Mouse (Mus musculus) kidney, embryonic 14.5 days (tissue): ENCODE measurements around the gene Zic1. TPM values are rescaled to one million over a fixed set of nuclear protein-coding genes. Genes with fewer than 3 reads are reported as not detected.

ENCODE experiments used
- ATAC-seq: fragments of 200-750 bp; cut with Nextera tagmentation; 2 replicates; pipeline ENCODE4 v1.8.0; 2017; ENCODE audit warnings: moderate number of reproducible peaks, mild to moderate bottlenecking, moderate TSS enrichment, moderate library complexity; ENCODE audit not compliant: low FRiP score, low TSS enrichment
- H3K27ac ChIP-seq: fragments of 300-500 bp; sonication (generic); 2 replicates; pipeline ENCODE4 v1.5.1; 2014; ENCODE audit warnings: low read depth, mild to moderate bottlenecking, low read length, moderate library complexity, mixed read lengths
- H3K27me3 ChIP-seq: fragments of 300-500 bp; sonication (generic); 2 replicates; pipeline ENCODE4 v1.6.1; 2014; ENCODE audit warnings: mild to moderate bottlenecking, low read length; ENCODE audit not compliant: control insufficient read depth, insufficient read depth
- H3K36me3 ChIP-seq: fragments of 300-500 bp; sonication (generic); 2 replicates; pipeline ENCODE4 v1.6.1; 2014; ENCODE audit warnings: low read length, mixed read lengths; ENCODE audit not compliant: control insufficient read depth, insufficient read depth
- H3K4me1 ChIP-seq: fragments of 300-500 bp; sonication (generic); 2 replicates; pipeline ENCODE4 v1.6.1; 2014; ENCODE audit warnings: low read length, mixed read lengths; ENCODE audit not compliant: control insufficient read depth, insufficient read depth
- H3K4me2 ChIP-seq: fragments of 300-500 bp; sonication (generic); replicated peaks from 2 replicates; pipeline ENCODE4 v1.6.1; 2014; ENCODE audit warnings: low read depth, mild to moderate bottlenecking, low read length
- H3K4me3 ChIP-seq: fragments of 300-500 bp; sonication (generic); 2 replicates; pipeline ENCODE4 v1.5.1; 2014; ENCODE audit warnings: mild to moderate bottlenecking, low read length
- H3K9ac ChIP-seq: fragments of 300-500 bp; sonication (generic); 2 replicates; pipeline ENCODE4 v1.6.1; 2014; ENCODE audit warnings: low read depth, mild to moderate bottlenecking, low read length, moderate library complexity
- H3K9me3 ChIP-seq: fragments of 300-500 bp; sonication (generic); 2 replicates; pipeline ENCODE4 v1.6.1; 2016; ENCODE audit warnings: low read length; ENCODE audit not compliant: control insufficient read depth
- WGBS: fragments of 180-500 bp; shearing (Covaris S2); extraction: QIAGEN DNeasy Blood & Tissue Kit; methylation state at CpG from one replicate; pipeline ENCODE4 v1.1.7; 2014; 5-methylcytosine and 5-hydroxymethylcytosine counted together
- polyA plus RNA-seq: library from polyadenylated mRNA; unstranded; fragments of >200 nt; fragmentation: Nextera tagmentation; extraction: Ambion mirVana; gene quantifications from 2 replicates; pipeline ENCODE4 v1.2.1, GENCODE M21; 2014

Gene Zic1
- polyA plus RNA-seq, 1 experiment from 2014 or later = 0.04 TPM

DNA sequence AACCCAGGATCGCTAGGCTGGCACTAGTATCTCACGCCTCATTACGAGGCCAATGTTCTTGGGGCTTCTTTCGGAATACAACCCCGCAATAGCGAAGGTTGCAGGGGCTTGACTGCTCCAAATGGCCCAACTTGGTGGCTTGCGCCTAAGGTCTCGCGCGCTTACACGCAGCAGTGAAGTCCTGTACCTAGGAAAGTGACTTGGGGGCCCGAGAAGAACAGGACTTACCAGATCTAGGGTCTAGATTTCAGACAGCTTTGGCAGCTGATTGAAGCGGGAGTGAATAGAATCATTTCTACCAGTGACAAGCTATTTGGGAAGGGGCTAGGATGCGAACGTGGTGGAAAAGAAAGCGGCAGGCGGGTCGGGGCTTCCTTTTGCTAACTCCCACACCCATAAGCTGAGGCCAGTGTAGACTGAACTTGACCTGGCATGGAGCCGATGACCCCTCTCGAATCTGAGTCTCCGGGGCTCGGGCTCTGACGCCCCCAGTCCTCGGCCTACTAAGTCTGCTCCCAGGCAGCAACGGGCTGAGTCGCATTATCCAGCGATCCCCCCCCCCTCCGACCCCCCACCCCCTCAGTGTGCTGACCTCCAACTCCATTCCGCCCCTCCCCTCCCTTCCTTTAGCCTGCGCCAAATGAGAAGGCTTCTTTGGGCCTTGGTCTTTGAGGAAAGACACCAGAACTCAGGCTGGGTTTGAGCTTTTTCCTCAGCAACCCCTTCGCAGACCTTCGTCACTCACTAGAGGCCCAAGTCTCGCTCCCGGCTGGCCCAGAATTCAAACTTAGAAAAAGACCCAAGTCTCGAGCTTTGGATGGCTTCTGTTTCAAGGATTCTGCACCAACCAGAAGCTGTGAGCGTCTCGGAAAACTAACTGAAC lies 11.8 kb downstream of the Zic1 start:
- H3K36me3 ChIP-seq = no peaks in the 10 kb centered on the region
- H3K4me1 ChIP-seq = peaks cover 5% of the 10 kb centered on the region; the same call in 1 of the 2 replicates
- no peak overlapping the region for H3K4me3 ChIP-seq
- H3K9ac ChIP-seq = no peak overlapping the region
- 3% methylated on average over 36 of the region's 37 CpGs for WGBS
- no peak for ATAC-seq
- peaks cover 89% of the 10 kb centered on the region for H3K27me3 ChIP-seq
- no peak overlapping the region for H3K27ac ChIP-seq
- H3K4me2 ChIP-seq = no peak overlapping the region
- H3K9me3 ChIP-seq = no peaks in the 10 kb centered on the region

DNA sequence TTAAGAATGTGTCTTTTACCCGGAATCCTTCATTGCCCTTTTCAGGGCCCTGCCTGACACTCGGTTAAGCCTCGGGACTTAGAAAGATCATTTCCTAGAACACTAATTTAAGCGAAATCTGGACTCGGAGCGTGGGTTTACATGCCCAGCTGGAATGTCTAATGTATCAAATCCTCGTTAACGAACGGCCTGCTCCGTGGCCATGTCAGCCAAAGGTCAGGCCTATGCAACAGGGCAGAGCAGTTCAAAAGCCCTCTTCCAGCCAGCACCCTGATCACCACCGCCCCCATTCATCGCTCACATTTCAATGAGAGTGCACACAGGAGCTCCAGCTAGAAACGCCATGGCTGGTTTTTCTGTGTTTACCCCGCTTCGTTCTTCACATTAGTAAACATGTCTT lies 12.8 kb downstream of the Zic1 start:
- ATAC-seq = no peak
- no peak overlapping the region for H3K27ac ChIP-seq
- under 1% methylated on average over 15 of the region's 15 CpGs for WGBS
- no peak overlapping the region for H3K4me2 ChIP-seq
- no peak overlapping the region for H3K9ac ChIP-seq
- H3K36me3 ChIP-seq = no peaks in the 10 kb centered on the region
- H3K27me3 ChIP-seq = peaks cover 83% of the 10 kb centered on the region
- H3K9me3 ChIP-seq = no peaks in the 10 kb centered on the region
- no peak overlapping the region for H3K4me3 ChIP-seq
- peaks cover 5% of the 10 kb centered on the region; the same call in 1 of the 2 replicates for H3K4me1 ChIP-seq

DNA sequence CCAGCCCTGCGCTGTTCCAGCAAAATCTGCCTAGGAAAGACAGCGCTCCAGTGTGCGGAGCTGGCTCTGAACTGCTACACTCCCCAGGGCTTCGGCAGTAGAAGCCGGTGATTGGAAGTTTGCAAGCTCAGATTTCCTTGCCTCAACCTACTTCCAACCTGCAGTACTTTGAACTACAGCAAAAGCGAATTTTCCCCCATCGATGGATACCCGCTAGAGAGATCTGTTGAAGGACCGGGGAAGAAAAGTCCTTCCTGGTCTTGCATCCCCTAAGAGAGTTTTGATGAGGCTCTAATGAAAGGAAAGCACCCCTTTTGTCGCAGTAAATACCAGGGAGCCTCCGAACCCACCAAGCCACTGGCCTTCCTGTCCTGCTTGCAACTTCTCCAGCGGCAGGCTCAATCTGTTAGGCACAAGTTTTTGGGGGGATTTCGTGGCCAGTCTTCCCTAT lies 13.6 kb downstream of the Zic1 start:
- H3K9me3 ChIP-seq = no peaks in the 10 kb centered on the region
- H3K9ac ChIP-seq = no peak overlapping the region
- H3K27me3 ChIP-seq = peaks cover 82% of the 10 kb centered on the region
- H3K4me2 ChIP-seq = no peak overlapping the region
- WGBS = under 1% methylated on average over 13 of the region's 13 CpGs
- ATAC-seq = no peak
- H3K4me3 ChIP-seq = no peak overlapping the region
- H3K36me3 ChIP-seq = no peaks in the 10 kb centered on the region
- H3K4me1 ChIP-seq = peaks cover 5% of the 10 kb centered on the region; the same call in 1 of the 2 replicates
- no peak overlapping the region for H3K27ac ChIP-seq

DNA sequence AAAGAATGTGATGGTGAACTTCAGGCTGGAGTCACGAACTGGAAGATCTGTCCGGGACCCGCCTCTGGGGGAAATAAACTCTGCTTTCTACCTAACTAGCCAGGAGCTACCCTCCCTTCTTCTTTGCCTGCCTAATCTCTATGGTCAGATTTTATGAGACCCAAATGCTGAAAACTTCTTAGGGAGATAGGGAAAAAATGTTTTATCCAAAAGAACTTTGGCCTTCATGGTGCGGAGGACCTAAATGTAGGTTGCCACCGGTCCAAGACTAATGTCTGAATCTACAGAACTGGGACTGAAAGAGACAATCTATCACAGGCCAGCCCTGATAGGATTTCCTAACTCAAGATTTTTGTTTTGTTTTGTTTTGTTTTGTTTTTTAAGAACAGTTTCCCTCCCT lies 14.2 kb downstream of the Zic1 start:
- 6% methylated on average over 5 of the region's 5 CpGs for WGBS
- no peaks in the 10 kb centered on the region for H3K36me3 ChIP-seq

DNA sequence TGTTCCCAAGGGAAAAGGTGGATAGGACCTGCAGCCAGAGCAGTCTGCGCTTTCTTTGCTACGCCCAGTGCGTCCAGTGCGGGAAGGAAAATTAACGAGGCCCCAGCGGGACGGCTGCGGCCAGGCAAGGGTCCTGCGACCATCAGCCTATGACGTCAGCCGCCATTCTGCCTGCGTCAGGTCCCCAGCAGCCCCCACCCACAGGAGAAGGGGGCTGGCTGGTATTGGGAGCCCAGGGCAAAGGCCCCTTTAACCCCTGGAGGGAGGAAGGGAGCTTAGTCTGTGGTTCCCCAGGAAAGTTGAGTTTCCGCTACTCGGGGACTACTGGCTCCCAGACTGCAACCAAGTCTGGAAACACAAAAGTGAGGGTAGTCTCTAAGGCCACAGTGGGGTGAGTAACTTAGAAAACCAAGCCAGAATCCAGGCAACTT lies 14.7 kb downstream of the Zic1 start:
- no peak for ATAC-seq
- peaks cover 4% of the 10 kb centered on the region; the same call in 1 of the 2 replicates for H3K4me1 ChIP-seq
- H3K9ac ChIP-seq = no peak overlapping the region
- no peak overlapping the region for H3K27ac ChIP-seq
- no peaks in the 10 kb centered on the region for H3K36me3 ChIP-seq
- no peak overlapping the region for H3K4me2 ChIP-seq
- no peaks in the 10 kb centered on the region for H3K9me3 ChIP-seq
- under 1% methylated on average over 14 of the region's 14 CpGs for WGBS
- H3K27me3 ChIP-seq = peaks cover 74% of the 10 kb centered on the region
- H3K4me3 ChIP-seq = no peak overlapping the region

More for the DNA sequence above, 14.2 kb downstream of the Zic1 start:
- H3K4me2 ChIP-seq = no peak overlapping the region
- H3K9ac ChIP-seq = no peak overlapping the region
- peaks cover 5% of the 10 kb centered on the region; the same call in 1 of the 2 replicates for H3K4me1 ChIP-seq
- H3K4me3 ChIP-seq = no peak overlapping the region
- peaks cover 79% of the 10 kb centered on the region for H3K27me3 ChIP-seq
- no peak for ATAC-seq
- H3K27ac ChIP-seq = no peak overlapping the region
- no peaks in the 10 kb centered on the region for H3K9me3 ChIP-seq

DNA sequence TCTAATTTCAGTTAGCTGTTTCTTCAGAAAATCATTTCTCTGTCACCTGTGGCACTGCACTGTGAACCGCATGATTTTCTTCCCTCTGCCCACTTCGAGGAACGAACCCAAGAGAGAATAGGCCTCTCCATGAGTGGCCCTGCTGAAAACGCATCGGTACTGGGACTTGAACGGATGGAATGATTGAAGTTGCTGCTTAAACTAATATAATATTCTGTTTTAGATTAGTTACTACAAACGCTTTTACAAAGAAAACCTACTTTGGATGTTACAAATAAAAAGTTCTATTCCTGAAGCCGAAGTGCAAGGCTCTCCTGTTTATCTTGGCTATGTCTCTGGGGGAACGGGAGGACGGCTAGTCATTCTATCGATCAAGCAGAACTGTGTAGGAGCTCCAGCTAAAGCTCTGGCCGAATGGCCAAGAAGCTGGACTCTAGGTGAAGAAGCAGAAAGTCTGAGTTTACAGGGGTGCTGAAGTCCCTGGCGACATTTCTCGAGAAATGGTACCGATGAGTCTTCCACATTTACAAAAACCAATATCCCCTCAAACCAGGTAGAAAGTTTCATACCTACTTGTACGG lies 15.3 kb downstream of the Zic1 start:
- Histone ChIP-seq H3K4me3 (no peak overlapping the region), H3K4me1 (no peaks in the 10 kb centered on the region), H3K9ac (no peak overlapping the region), H3K27ac (no peak overlapping the region), H3K4me2 (no peak overlapping the region), H3K36me3 (no peaks in the 10 kb centered on the region), H3K9me3 (no peaks in the 10 kb centered on the region), H3K27me3 (peaks cover 68% of the 10 kb centered on the region)
- ATAC-seq = no peak
- under 1% methylated on average over 16 of the region's 16 CpGs for WGBS

DNA sequence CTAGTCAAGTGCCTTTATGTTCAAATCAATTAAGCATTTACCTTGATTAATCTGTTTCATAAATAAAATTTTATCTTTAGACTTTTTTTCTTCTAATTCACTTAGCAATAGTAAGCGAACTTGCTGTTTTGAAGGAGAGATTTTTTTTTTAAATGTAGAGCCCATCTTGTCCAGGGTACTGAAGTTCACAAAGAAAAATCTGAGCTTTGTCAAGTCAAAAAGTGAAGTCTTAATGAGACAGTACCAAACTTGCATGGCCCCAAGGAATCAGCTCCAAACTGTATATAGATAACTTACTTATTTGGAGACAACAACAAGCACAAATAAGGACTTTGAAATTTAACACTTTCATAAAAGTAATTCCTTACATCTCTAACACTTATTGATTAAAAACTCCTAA lies 16.9 kb downstream of the Zic1 start:
- peaks cover 53% of the 10 kb centered on the region for H3K27me3 ChIP-seq
- no peak overlapping the region for H3K27ac ChIP-seq

DNA sequence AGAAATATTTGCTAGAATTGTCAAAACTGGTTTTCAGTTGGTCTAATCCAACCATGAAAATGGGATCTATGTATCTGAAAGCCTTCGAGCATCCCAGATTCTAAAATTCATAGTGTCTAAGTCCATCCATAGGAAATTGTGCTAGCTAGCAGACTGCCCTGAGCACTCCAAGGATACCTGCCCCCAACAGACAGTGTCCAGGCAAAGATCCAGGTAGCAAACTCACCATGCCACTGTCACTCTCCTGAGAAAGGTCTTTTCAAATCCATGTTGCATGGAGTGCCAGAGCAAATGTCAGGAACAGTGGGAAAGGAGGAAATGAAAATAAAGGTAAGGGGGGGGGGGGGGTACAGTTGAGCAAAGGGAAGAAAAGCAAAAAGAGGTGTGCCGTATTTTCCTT lies 18.0 kb downstream of the Zic1 start:
- Histone ChIP-seq H3K27ac (no peak overlapping the region), H3K36me3 (no peaks in the 10 kb centered on the region), H3K27me3 (peaks cover 43% of the 10 kb centered on the region), H3K4me1 (no peaks in the 10 kb centered on the region), H3K4me2 (no peak overlapping the region), H3K9me3 (no peaks in the 10 kb centered on the region), H3K4me3 (no peak overlapping the region), H3K9ac (no peak overlapping the region)
- ATAC-seq = no peak
- whole genome bisulfite sequencing = 74% methylated on average over 2 of the region's 2 CpGs

More for the DNA sequence above, 16.9 kb downstream of the Zic1 start:
- WGBS = 36% methylated on average over 1 of the region's 1 CpGs
- no peak overlapping the region for H3K9ac ChIP-seq
- ATAC-seq = no peak
- H3K4me2 ChIP-seq = no peak overlapping the region
- no peaks in the 10 kb centered on the region for H3K4me1 ChIP-seq
- no peaks in the 10 kb centered on the region for H3K36me3 ChIP-seq
- no peak overlapping the region for H3K4me3 ChIP-seq
- H3K9me3 ChIP-seq = no peaks in the 10 kb centered on the region
